28 mouse cellular contexts compared by ENCODE assay signal in the genomic region with DNA sequence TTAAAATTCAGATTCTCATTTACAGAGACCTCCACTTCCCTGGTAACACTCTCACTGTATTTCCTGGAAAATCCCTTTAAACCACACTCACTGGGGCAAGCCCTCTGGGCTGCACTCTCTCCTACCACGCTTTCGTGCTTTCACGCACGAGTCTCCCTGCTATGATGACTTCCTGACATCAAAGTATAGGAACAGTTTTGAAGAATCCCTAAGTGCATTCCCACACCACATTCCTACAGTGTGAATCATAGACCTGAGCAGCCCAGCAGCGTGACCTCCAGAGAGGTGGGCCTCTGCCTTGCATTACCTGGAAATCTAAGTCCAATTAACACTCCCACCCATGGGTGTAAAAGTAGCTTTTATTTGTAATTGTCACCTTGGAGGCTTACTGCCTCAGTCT. TPM values are rescaled to one million over a fixed set of nuclear protein-coding genes. Genes with fewer than 3 reads are reported as not detected.
A peak's percentile ranks its signal among the peaks of the same experiment; 100 is the strongest.
DNase-seq lines count a peak whose midpoint lies in the region; ATAC-seq and TF ChIP-seq lines count a peak whose summit lies in the region.
"Had no signal": no experiment of that assay in that cellular context is flagged by ENCODE, and none has a peak within 500 bp of the region (broad histone marks: within the 10 kb centered on the region; RNA-seq: fewer than 3 reads in every experiment).

No protein-coding gene starts in this region.

- DNase-seq in heart, adult 11 months, result peak; percentile 64
- DNase-seq in heart, postnatal 4 days, result no peak
- no peak for DNase-seq in lung, postnatal 0 days (ENCODE audit: low spot score)
- no peak for DNase-seq in lung, adult 18-20 months
- peak; percentile 18 for DNase-seq in mesoderm, embryonic 11.5 days (ENCODE audit: low read depth, low spot score)
- DNase-seq in left cerebral cortex, postnatal 14 days (ENCODE audit: low spot score in 2 of 2), result no peak
- DNase-seq: adrenal gland, adult 8-10 months; adrenal gland, postnatal 14 days; adrenal gland, postnatal 36 days; cerebellum, adult 11 months; cerebellum, adult 18-20 months; cerebellum, adult 8-10 months; cerebellum, adult 9-11 months; cerebellum, postnatal 14 days; cerebellum, postnatal 36 days; embryo, embryonic 11 days had no signal

- no peaks in the 10 kb centered on the region for H3K9me3 ChIP-seq in lung, postnatal 0 days (ENCODE audit: low read length)
- H3K9me3 ChIP-seq: embryonic facial prominence, embryonic 13.5 days; embryonic facial prominence, embryonic 15.5 days; forebrain, embryonic 10.5 days; forebrain, embryonic 12.5 days had no signal

- no peaks in the 10 kb centered on the region for H3K36me3 ChIP-seq in lung, postnatal 0 days (ENCODE audit: insufficient read depth, low read length)
- H3K36me3 ChIP-seq: embryonic facial prominence, embryonic 13.5 days; embryonic facial prominence, embryonic 15.5 days; forebrain, embryonic 10.5 days; forebrain, embryonic 12.5 days had no signal

- WGBS in lung, postnatal 0 days, result 11% methylated on average over 5 of the region's 5 CpGs

- no peak overlapping the region for H3K4me3 ChIP-seq in lung, postnatal 0 days (ENCODE audit: low read depth, low read length)
- H3K4me3 ChIP-seq: embryonic facial prominence, embryonic 13.5 days; embryonic facial prominence, embryonic 15.5 days; erythroblast, embryonic 14.5 days; forebrain, embryonic 10.5 days; forebrain, embryonic 12.5 days had no signal

- H3K9ac ChIP-seq in lung, postnatal 0 days (replicated peaks; ENCODE audit: low read depth), result no peak overlapping the region
- H3K9ac ChIP-seq: embryonic facial prominence, embryonic 13.5 days; embryonic facial prominence, embryonic 15.5 days; forebrain, embryonic 12.5 days had no signal

- H3K27ac ChIP-seq in lung, postnatal 0 days (ENCODE audit: low read length), result no peak overlapping the region
- H3K27ac ChIP-seq: embryonic facial prominence, embryonic 13.5 days; embryonic facial prominence, embryonic 15.5 days; forebrain, embryonic 10.5 days; forebrain, embryonic 12.5 days had no signal

- H3K4me1 ChIP-seq in lung, postnatal 0 days (ENCODE audit: insufficient read depth, low read depth, low read length), result no peaks in the 10 kb centered on the region
- H3K4me1 ChIP-seq: embryonic facial prominence, embryonic 13.5 days; embryonic facial prominence, embryonic 15.5 days; forebrain, embryonic 12.5 days had no signal

- no peak overlapping the region for H3K4me2 ChIP-seq in lung, postnatal 0 days (replicated peaks; ENCODE audit: low read depth, low read length)
- H3K4me2 ChIP-seq: embryonic facial prominence, embryonic 13.5 days; embryonic facial prominence, embryonic 15.5 days; forebrain, embryonic 12.5 days had no signal

- no peak for TF ChIP-seq CTCF in lung, postnatal 0 days (IDR thresholded peaks at IDR 0.05)

- TF ChIP-seq EP300 in lung, postnatal 0 days (IDR thresholded peaks at IDR 0.05), result no peak

- intact Hi-C loops in left cerebral cortex, postnatal 14 days (cut with DNase I), result no loop called here

- ATAC-seq in lung, postnatal 0 days, result peak; percentile 38; the same call in 1 of the 2 replicates
- ATAC-seq: activated CD4-positive, CD25-positive, alpha-beta regulatory T cell, adult 4 months; forebrain, embryonic 14.5 days; forebrain, embryonic 16.5 days had no signal

- no peaks in the 10 kb centered on the region for H3K27me3 ChIP-seq in lung, postnatal 0 days (replicated peaks; ENCODE audit: insufficient read depth, low read length)
- H3K27me3 ChIP-seq: embryonic facial prominence, embryonic 13.5 days; embryonic facial prominence, embryonic 15.5 days had no signal

RNA-seq across cellular contexts. Expression of a gene that starts 18.8 kb away (rescaled TPM):
- 10 to 100 TPM; 19.3 to 19.8 TPM for total RNA-seq in heart, postnatal 4 days (2021)
- 16.3 and 16.5 TPM in 2 replicates for polyA plus RNA-seq in lung, postnatal 0 days (2015; fragmentation: Nextera tagmentation; extraction: Ambion mirVana)
- total RNA-seq in left cerebral cortex, postnatal 14 days (2021), result 10 to 100 TPM; 19.0 to 19.5 TPM

RNA-seq across cellular contexts. Expression of a gene that starts 19.0 kb away (rescaled TPM):
- total RNA-seq in heart, postnatal 4 days (2021), result 10 to 100 TPM; 21.3 to 24.4 TPM
- polyA plus RNA-seq in lung, postnatal 0 days (2015; fragmentation: Nextera tagmentation; extraction: Ambion mirVana), result 59.3 and 69.4 TPM in 2 replicates
- total RNA-seq in left cerebral cortex, postnatal 14 days (2021), result 10 to 100 TPM; 23.0 to 26.7 TPM

RNA-seq across cellular contexts. Expression of a gene that starts 43.4 kb away (rescaled TPM):
- total RNA-seq in heart, postnatal 4 days (2021), result under 1 TPM; 0.07 to 0.11 TPM
- polyA plus RNA-seq in lung, postnatal 0 days (2015; fragmentation: Nextera tagmentation; extraction: Ambion mirVana), result 7.8 and 8.9 TPM in 2 replicates
- 10 to 100 TPM; 11.5 to 18.4 TPM for total RNA-seq in left cerebral cortex, postnatal 14 days (2021)
- total RNA-seq: adrenal gland, adult 18-20 months; adrenal gland, adult 8-10 months; adrenal gland, postnatal 14 days; adrenal gland, postnatal 36 days; common myeloid progenitor, adult 5-6 weeks; MEL had no signal
- polyA plus RNA-seq: activated CD4-positive, CD25-positive, alpha-beta regulatory T cell, adult 4 months; C2C12; erythroblast, embryonic 14.5 days had no signal

Comparison
In these comparisons a context has a peak if more than half of its experiments do, and no peak if none do; other contexts are left out.
1. DNase-seq: peak in heart, adult 11 months (single experiment) and mesoderm, embryonic 11.5 days (single experiment); none in heart, postnatal 4 days (single experiment), lung, postnatal 0 days (single experiment), lung, adult 18-20 months (0 of 2) and left cerebral cortex, postnatal 14 days (0 of 2).
2. RNA of a gene that starts 43.4 kb away (total RNA-seq): 11.5 to 18.4 TPM in left cerebral cortex, postnatal 14 days; 0.07 to 0.11 TPM in heart, postnatal 4 days; every median in the first group is over 10 times any median in the second.